Mouse (Mus musculus) intestine, embryonic 16.5 days (tissue): ENCODE data around the gene Olfr1179. TPM values are rescaled to one million over a fixed set of nuclear protein-coding genes. Genes with fewer than 3 reads are reported as not detected.
"Not testable (repeated sequence)": the region's sequence is repeated elsewhere in the genome, so short reads cannot be mapped to it uniquely, and the experiment has no call there.

Source experiments
- ATAC-seq: fragments of 200-750 bp; cut with Nextera tagmentation; 2 replicates; pipeline ENCODE4 v1.8.0; 2017; ENCODE audit warnings: moderate TSS enrichment, moderate library complexity
- H3K27ac ChIP-seq: fragments of 300-500 bp; sonication (generic); 2 replicates; pipeline ENCODE4 v1.5.1; 2014; ENCODE audit warnings: mild to moderate bottlenecking, low read length
- H3K27me3 ChIP-seq: fragments of 300-500 bp; sonication (generic); replicated peaks from 2 replicates; pipeline ENCODE4 v1.6.1; 2014; ENCODE audit warnings: low read length, control low read depth, mixed read lengths; ENCODE audit not compliant: control insufficient read depth, insufficient read depth
- H3K36me3 ChIP-seq: fragments of 300-500 bp; sonication (generic); 2 replicates; pipeline ENCODE4 v1.6.1; 2014; ENCODE audit warnings: low read length, control low read depth; ENCODE audit not compliant: control insufficient read depth, insufficient read depth
- H3K4me1 ChIP-seq: fragments of 300-500 bp; sonication (generic); 2 replicates; pipeline ENCODE4 v1.6.1; 2014; ENCODE audit warnings: low read length, control low read depth, mixed read lengths; ENCODE audit not compliant: control insufficient read depth, insufficient read depth
- H3K4me2 ChIP-seq: fragments of 300-500 bp; sonication (generic); 2 replicates; pipeline ENCODE4 v1.6.1; 2014; ENCODE audit warnings: low read depth, low read length, control low read depth
- H3K4me3 ChIP-seq: fragments of 300-500 bp; sonication (generic); 2 replicates; pipeline ENCODE4 v1.5.1; 2014; ENCODE audit warnings: mild to moderate bottlenecking, low read length
- H3K9ac ChIP-seq: fragments of 300-500 bp; sonication (generic); 2 replicates; pipeline ENCODE4 v1.6.1; 2014; ENCODE audit warnings: low read depth, low read length
- H3K9me3 ChIP-seq: fragments of 300-500 bp; sonication (generic); 2 replicates; pipeline ENCODE4 v1.6.1; 2016; ENCODE audit warnings: low read length, control low read depth; ENCODE audit not compliant: control insufficient read depth
- WGBS: fragments of 180-500 bp; shearing (Covaris S2); extraction: QIAGEN DNeasy Blood & Tissue Kit; methylation state at CpG from one replicate; pipeline ENCODE4 v1.1.7; 2014; 5-methylcytosine and 5-hydroxymethylcytosine counted together
- polyA plus RNA-seq: library from polyadenylated mRNA; unstranded; fragments of >200 nt; fragmentation: Nextera tagmentation; extraction: Ambion mirVana; gene quantifications from 2 replicates; pipeline ENCODE4 v1.2.1, GENCODE M21; 2015

The Olfr1179 gene
- polyA plus RNA-seq: not detected in 2 replicates

GRCm38 (mm10) chr2:88406353-88406752 is at the start of gene Olfr1179:
Gene Olfr1179, minus strand, starts transcription at chr2:88406453.
- 75% methylated on average over 3 of the region's 3 CpGs for WGBS
- Histone ChIP-seq H3K4me3 (no peak within 1 kb of the TSS), H3K4me1 (no peaks in the 10 kb centered on the region), H3K4me2 (no peak within 1 kb of the TSS), H3K9me3 (no peaks in the 10 kb centered on the region), H3K27ac (no peak within 1 kb of the TSS), H3K36me3 (no peaks in the 10 kb centered on the region), H3K27me3 (no peaks in the 10 kb centered on the region), H3K9ac (no peak within 1 kb of the TSS)
- no peak for ATAC-seq

GRCm38 (mm10) chr2:88454567-88454966 is 48.3 kb upstream of the Olfr1179 start, which contains the start of gene Olfr1183:
Gene Olfr1183, plus strand, starts transcription at chr2:88454867.
- H3K9ac ChIP-seq, H3K27me3 ChIP-seq, H3K4me3 ChIP-seq, H3K4me2 ChIP-seq, H3K36me3 ChIP-seq, ATAC-seq, H3K9me3 ChIP-seq, H3K4me1 ChIP-seq, H3K27ac ChIP-seq: not testable (repeated sequence)
- WGBS: 92% methylated on average over 1 of the region's 1 CpGs

GRCm38 (mm10) chr2:88449031-88449430 is 42.8 kb upstream of the Olfr1179 start, which contains the start of gene Gm13757:
Gene Gm13757, minus strand, starts transcription at chr2:88449131.
- 79% methylated on average over 1 of the region's 1 CpGs for WGBS
- no peaks in the 10 kb centered on the region for H3K4me1 ChIP-seq
- H3K27ac ChIP-seq: no peak within 1 kb of the TSS
- H3K9ac ChIP-seq: no peak within 1 kb of the TSS
- no peak within 1 kb of the TSS for H3K4me2 ChIP-seq
- H3K27me3 ChIP-seq: no peaks in the 10 kb centered on the region
- H3K4me3 ChIP-seq: no peak within 1 kb of the TSS
- H3K36me3 ChIP-seq: no peaks in the 10 kb centered on the region
- no peaks in the 10 kb centered on the region for H3K9me3 ChIP-seq
- ATAC-seq: no peak

- ATAC-seq: no peak
- H3K9me3 ChIP-seq: no peaks in the 10 kb centered on the region
- no peaks in the 10 kb centered on the region for H3K4me1 ChIP-seq
- H3K9ac ChIP-seq: no peak within 1 kb of the TSS
- no peaks in the 10 kb centered on the region for H3K27me3 ChIP-seq
- no peak within 1 kb of the TSS for H3K4me2 ChIP-seq
- WGBS: 77% methylated on average over 1 of the region's 1 CpGs
- no peak within 1 kb of the TSS for H3K27ac ChIP-seq
- no peaks in the 10 kb centered on the region for H3K36me3 ChIP-seq
- no peak within 1 kb of the TSS for H3K4me3 ChIP-seq
Measured at GRCm38 (mm10) chr2:88426071-88426470, 19.8 kb upstream of the Olfr1179 start, which contains the start of gene Olfr1181. Gene Olfr1181, minus strand, starts transcription at chr2:88426171.

- H3K9me3 ChIP-seq: no peaks in the 10 kb centered on the region
- 62% methylated on average over 2 of the region's 2 CpGs for WGBS
- ATAC-seq: no peak
- no peak within 1 kb of the TSS for H3K4me3 ChIP-seq
- no peaks in the 10 kb centered on the region for H3K4me1 ChIP-seq
- no peak within 1 kb of the TSS for H3K4me2 ChIP-seq
- H3K9ac ChIP-seq: no peak within 1 kb of the TSS
- no peaks in the 10 kb centered on the region for H3K36me3 ChIP-seq
- no peaks in the 10 kb centered on the region for H3K27me3 ChIP-seq
- H3K27ac ChIP-seq: no peak within 1 kb of the TSS
Measured at GRCm38 (mm10) chr2:88419051-88419450, 12.8 kb upstream of the Olfr1179 start, which contains the start of gene Olfr1180. Gene Olfr1180, minus strand, starts transcription at chr2:88419151.

GRCm38 (mm10) chr2:88386762-88387161 is 19.5 kb downstream of the Olfr1179 start, which contains the start of gene Olfr1178:
Gene Olfr1178, plus strand, starts transcription at chr2:88387062.
- H3K27ac ChIP-seq: no peak within 1 kb of the TSS
- 89% methylated on average over 1 of the region's 1 CpGs for WGBS
- no peaks in the 10 kb centered on the region for H3K36me3 ChIP-seq
- no peak within 1 kb of the TSS for H3K4me2 ChIP-seq
- H3K27me3 ChIP-seq: no peaks in the 10 kb centered on the region
- H3K9me3 ChIP-seq: no peaks in the 10 kb centered on the region
- H3K4me1 ChIP-seq: no peaks in the 10 kb centered on the region
- no peak within 1 kb of the TSS for H3K4me3 ChIP-seq
- no peak within 1 kb of the TSS for H3K9ac ChIP-seq
- no peak for ATAC-seq

- Histone ChIP-seq H3K4me1 (no peaks in the 10 kb centered on the region), H3K4me2 (no peak overlapping the region)
- WGBS: 6% methylated on average over 2 of the region's 2 CpGs
Measured at GRCm38 (mm10) chr2:88356304-88356703, 49.9 kb downstream of the Olfr1179 start.

More at GRCm38 (mm10) chr2:88356304-88356703, 49.9 kb downstream of the Olfr1179 start:
- Histone ChIP-seq H3K4me3 (no peak overlapping the region), H3K9me3 (no peaks in the 10 kb centered on the region), H3K9ac (no peak overlapping the region), H3K27ac (no peak overlapping the region), H3K27me3 (no peaks in the 10 kb centered on the region), H3K36me3 (no peaks in the 10 kb centered on the region)
- ATAC-seq: no peak

Other genes starting within 250 kb of the Olfr1179 start
- gene Olfr1168, start 224.6 kb downstream of the Olfr1179 start, polyA plus RNA-seq: not detected in 2 replicates
- not detected in 2 replicates for gene Olfr1170, start 178.1 kb downstream of the Olfr1179 start, polyA plus RNA-seq
- gene Olfr1173, start 126.6 kb downstream of the Olfr1179 start, polyA plus RNA-seq: not detected in 2 replicates
- 0.11 TPM in 1 of 2 replicates, not detected in the other for gene Olfr1174-ps, start 91.3 kb downstream of the Olfr1179 start, polyA plus RNA-seq
- gene Olfr1175-ps, start 79.2 kb downstream of the Olfr1179 start, polyA plus RNA-seq: not detected in 2 replicates
- not detected in 2 replicates for gene Olfr1176, start 69.7 kb downstream of the Olfr1179 start, polyA plus RNA-seq
- not detected in 2 replicates for gene Olfr1177-ps, start 60.0 kb downstream of the Olfr1179 start, polyA plus RNA-seq
- not detected in 2 replicates for gene Olfr1178, start 19.4 kb downstream of the Olfr1179 start, polyA plus RNA-seq
- gene Olfr1180, start 12.7 kb upstream of the Olfr1179 start, polyA plus RNA-seq: not detected in 2 replicates
- gene Olfr1181, start 19.7 kb upstream of the Olfr1179 start, polyA plus RNA-seq: not detected in 2 replicates
- gene Gm13757, start 42.7 kb upstream of the Olfr1179 start, polyA plus RNA-seq: not detected in 2 replicates
- not detected in 2 replicates for gene Olfr1183, start 48.4 kb upstream of the Olfr1179 start, polyA plus RNA-seq
- not detected in 2 replicates for gene Olfr1184, start 77.1 kb upstream of the Olfr1179 start, polyA plus RNA-seq
- not detected in 2 replicates for gene Olfr1185-ps1, start 86.9 kb upstream of the Olfr1179 start, polyA plus RNA-seq
- gene Olfr1186, start 112.1 kb upstream of the Olfr1179 start, polyA plus RNA-seq: not detected in 2 replicates
- gene Olfr1188, start 150.5 kb upstream of the Olfr1179 start, polyA plus RNA-seq: not detected in 2 replicates
- gene Olfr1189, start 180.0 kb upstream of the Olfr1179 start, polyA plus RNA-seq: not detected in 2 replicates
- not detected in 2 replicates for gene Olfr1191-ps1, start 234.1 kb upstream of the Olfr1179 start, polyA plus RNA-seq
- not detected in 2 replicates for gene Olfr1192-ps1, start 242.1 kb upstream of the Olfr1179 start, polyA plus RNA-seq